Mouse (Mus musculus) forebrain, embryonic 16.5 days (tissue): ENCODE results near the gene B4galnt3. TPM values are rescaled to one million over a fixed set of nuclear protein-coding genes. Genes with fewer than 3 reads are reported as not detected.

Source experiments
- ATAC-seq: fragments of 200-750 bp; cut with Nextera tagmentation; 2 replicates; pipeline ENCODE4 v1.8.0; 2017; ENCODE audit warnings: mild to moderate bottlenecking, moderate library complexity
- H3K27ac ChIP-seq: fragments of 300-500 bp; sonication (generic); 2 replicates; pipeline ENCODE4 v1.5.1; 2014; ENCODE audit warnings: low read length, control low read depth
- H3K27me3 ChIP-seq: fragments of 300-500 bp; sonication (generic); replicated peaks from 2 replicates; pipeline ENCODE4 v1.6.1; 2014; ENCODE audit warnings: low read length; ENCODE audit not compliant: control insufficient read depth, insufficient read depth
- H3K36me3 ChIP-seq: fragments of 300-500 bp; sonication (generic); 2 replicates; pipeline ENCODE4 v1.6.1; 2014; ENCODE audit not compliant: control insufficient read depth, insufficient read depth
- H3K4me1 ChIP-seq: fragments of 300-500 bp; sonication (generic); replicated peaks from 2 replicates; pipeline ENCODE4 v1.6.1; 2014; ENCODE audit warnings: low read length; ENCODE audit not compliant: control insufficient read depth, insufficient read depth
- H3K4me2 ChIP-seq: fragments of 300-500 bp; sonication (generic); 2 replicates; pipeline ENCODE4 v1.6.1; 2014; ENCODE audit warnings: mild to moderate bottlenecking, low read length, control low read depth
- H3K4me3 ChIP-seq: fragments of 300-500 bp; sonication (generic); replicated peaks from 2 replicates; pipeline ENCODE4 v1.5.1; 2014; ENCODE audit warnings: mild to moderate bottlenecking, low read length, control low read depth
- H3K9ac ChIP-seq: fragments of 300-500 bp; sonication (generic); replicated peaks from 2 replicates; pipeline ENCODE4 v1.6.1; 2014; ENCODE audit warnings: low read depth, low read length, control low read depth
- H3K9me3 ChIP-seq: fragments of 300-500 bp; sonication (generic); 2 replicates; pipeline ENCODE4 v1.6.1; 2016; ENCODE audit warnings: low read length; ENCODE audit not compliant: control insufficient read depth
- WGBS: fragments of 180-500 bp; shearing (Covaris S2); extraction: QIAGEN DNeasy Blood & Tissue Kit; methylation state at CpG from one replicate; pipeline ENCODE4 v1.1.7; 2014; 5-methylcytosine and 5-hydroxymethylcytosine counted together
- polyA plus RNA-seq: library from polyadenylated mRNA; unstranded; fragments of >200 nt; fragmentation: Nextera tagmentation; extraction: Ambion mirVana; gene quantifications from 2 replicates; pipeline ENCODE4 v1.2.1, GENCODE M21; 2015

The B4galnt3 gene
- 0.17 and 0.24 TPM in 2 replicates for polyA plus RNA-seq

DNA sequence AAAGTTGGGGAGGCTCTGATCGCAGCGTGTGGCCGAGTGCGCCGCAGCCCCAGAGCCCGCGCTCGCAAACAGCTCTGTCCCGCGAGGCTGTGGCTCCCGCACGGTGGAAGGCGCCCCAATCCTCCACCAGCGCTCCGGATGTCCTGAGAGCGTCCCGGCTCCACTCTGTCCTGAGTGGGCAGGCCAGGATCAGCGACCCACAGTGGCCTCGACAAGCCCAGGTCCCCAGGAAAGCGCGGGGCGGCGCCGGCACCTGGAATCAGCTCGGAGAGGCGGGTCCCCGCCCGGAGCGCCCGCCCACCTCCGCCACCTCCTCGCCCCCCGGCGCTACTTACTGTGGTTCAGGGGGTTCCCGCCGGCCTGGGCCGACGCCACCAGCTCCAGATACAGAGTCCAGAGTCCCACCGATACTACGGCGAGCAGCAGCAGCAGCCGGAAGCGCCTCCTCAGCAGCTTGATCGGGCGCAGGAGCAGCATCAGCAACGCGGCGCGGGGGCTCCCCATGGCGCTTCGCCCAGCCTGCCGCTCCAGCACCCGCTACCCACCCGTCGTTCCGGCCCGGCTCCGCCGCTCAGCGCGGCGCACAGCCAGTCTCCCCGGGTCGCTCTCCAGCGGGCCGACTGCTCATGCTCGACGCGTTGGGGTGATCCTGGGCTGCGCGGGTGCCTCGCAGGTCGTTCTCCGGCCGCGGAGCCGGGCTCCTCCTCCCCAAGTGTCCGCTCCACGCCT, at the start of gene B4galnt3, which contains the start of gene D330020A13Rik:
Gene B4galnt3, minus strand, starts transcription at position 504 of the 729 bp plus-strand sequence.
Gene D330020A13Rik, plus strand, starts transcription at position 309 of the 729 bp plus-strand sequence.
- peak; percentile 90 for ATAC-seq
- WGBS, result under 1% methylated on average over 77 of the region's 79 CpGs
- peak within 1 kb of the TSS; percentile 76 for H3K4me3 ChIP-seq

DNA sequence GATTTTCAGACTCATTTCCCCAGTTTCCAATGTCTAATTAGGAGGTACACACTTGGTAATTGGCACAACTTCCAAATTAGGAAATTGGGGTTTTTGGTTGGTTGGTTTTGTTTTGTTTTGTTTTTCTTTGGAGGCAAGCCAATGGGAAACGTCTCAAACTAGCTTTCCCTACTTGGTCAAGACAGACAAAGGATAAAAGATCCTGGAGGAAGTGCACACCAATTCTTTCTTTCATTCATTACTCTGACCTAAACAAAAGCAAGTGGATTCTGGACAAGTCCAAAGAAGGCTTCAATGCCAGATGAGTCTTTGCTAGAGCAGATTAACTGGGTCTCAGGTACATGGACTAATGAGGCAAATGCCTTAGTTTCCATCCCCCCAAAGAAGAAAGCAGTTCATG, 49.6 kb upstream of the B4galnt3 start:
- Histone ChIP-seq H3K4me1 (no peaks in the 10 kb centered on the region), H3K9me3 (no peaks in the 10 kb centered on the region), H3K27me3 (no peaks in the 10 kb centered on the region), H3K9ac (no peak overlapping the region), H3K4me2 (no peak overlapping the region), H3K4me3 (no peak overlapping the region), H3K27ac (no peak overlapping the region), H3K36me3 (no peaks in the 10 kb centered on the region)
- WGBS, result 11% methylated on average over 1 of the region's 1 CpGs
- 0 out of 2 replicates have a peak, but pooled peaks have one; percentile 10 for ATAC-seq

More for the DNA sequence above, at the start of gene B4galnt3, which contains the start of gene D330020A13Rik:
- H3K9ac ChIP-seq, result peak within 1 kb of the TSS; percentile 70
- H3K36me3 ChIP-seq, result no peaks in the 10 kb centered on the region
- H3K4me1 ChIP-seq, result peaks cover 7% of the 10 kb centered on the region
- no peak within 1 kb of the TSS for H3K27ac ChIP-seq
- H3K9me3 ChIP-seq, result no peaks in the 10 kb centered on the region
- peaks cover 3% of the 10 kb centered on the region; the same call in 1 of the 2 replicates for H3K27me3 ChIP-seq
- peak within 1 kb of the TSS; percentile 99 for H3K4me2 ChIP-seq

DNA sequence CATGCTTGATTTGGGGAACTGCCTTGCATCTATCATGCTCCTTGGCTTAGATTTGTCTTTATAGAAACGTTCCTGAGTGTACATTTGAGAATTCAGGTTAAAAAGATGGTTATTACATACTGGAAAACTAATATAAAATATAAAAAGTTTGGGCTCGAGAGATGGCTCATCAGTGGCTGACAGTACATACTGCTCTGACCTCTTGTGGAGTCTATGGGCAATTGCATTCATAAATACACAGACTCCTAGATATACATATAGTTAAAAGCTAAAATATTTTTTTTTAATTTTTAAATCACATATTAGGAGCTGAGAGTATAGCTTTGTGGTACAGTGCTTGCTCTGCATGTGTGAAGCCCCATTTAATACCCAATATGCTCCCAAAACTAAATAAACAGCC, 38.0 kb upstream of the B4galnt3 start:
- ATAC-seq, result no peak
- H3K4me3 ChIP-seq, result no peak overlapping the region
- H3K27ac ChIP-seq, result no peak overlapping the region
- no peaks in the 10 kb centered on the region for H3K9me3 ChIP-seq
- 81% methylated on average over 2 of the region's 2 CpGs for WGBS
- H3K4me2 ChIP-seq, result no peak overlapping the region
- no peaks in the 10 kb centered on the region for H3K4me1 ChIP-seq
- no peak overlapping the region for H3K9ac ChIP-seq
- no peaks in the 10 kb centered on the region for H3K27me3 ChIP-seq
- H3K36me3 ChIP-seq, result peaks cover 2% of the 10 kb centered on the region; the same call in 1 of the 2 replicates

DNA sequence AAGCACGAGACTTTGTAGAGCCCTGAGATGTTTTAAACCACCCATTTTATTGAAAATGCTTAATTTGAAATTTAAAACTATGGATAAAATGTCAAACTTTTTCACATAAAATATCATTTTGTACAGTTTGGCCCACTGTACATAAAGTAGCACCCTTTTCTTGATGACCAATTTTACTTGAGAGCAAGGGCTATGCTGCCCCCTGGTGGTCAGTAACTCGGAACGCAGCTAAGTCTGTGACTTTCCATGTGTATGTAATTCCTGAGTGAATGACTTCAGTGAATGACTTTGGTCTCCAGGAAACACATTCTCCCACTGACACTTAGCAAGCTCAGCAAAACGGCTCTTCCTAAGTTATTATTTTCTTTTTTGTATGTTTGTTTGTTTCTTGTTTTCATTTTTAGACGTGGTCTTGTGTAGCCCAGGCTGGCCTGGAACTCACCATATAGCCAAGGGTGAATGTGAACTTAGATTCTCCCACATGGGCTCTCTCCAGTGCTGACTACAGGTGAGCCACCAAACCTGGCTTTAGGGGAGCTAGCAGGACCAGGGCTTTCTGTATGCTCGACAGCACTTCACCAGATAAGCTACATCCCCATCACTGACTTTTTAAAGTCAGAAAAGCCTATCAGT, 30.1 kb upstream of the B4galnt3 start:
- H3K4me2 ChIP-seq, result no peak overlapping the region
- H3K4me3 ChIP-seq, result no peak overlapping the region
- ATAC-seq, result peak; percentile 66; the same call in 1 of the 2 replicates
- no peak overlapping the region for H3K27ac ChIP-seq
- H3K27me3 ChIP-seq, result no peaks in the 10 kb centered on the region
- peaks cover 2% of the 10 kb centered on the region; the same call in 1 of the 2 replicates for H3K36me3 ChIP-seq
- WGBS, result 30% methylated on average over 6 of the region's 6 CpGs
- no peaks in the 10 kb centered on the region for H3K9me3 ChIP-seq
- H3K9ac ChIP-seq, result no peak overlapping the region
- no peaks in the 10 kb centered on the region for H3K4me1 ChIP-seq

DNA sequence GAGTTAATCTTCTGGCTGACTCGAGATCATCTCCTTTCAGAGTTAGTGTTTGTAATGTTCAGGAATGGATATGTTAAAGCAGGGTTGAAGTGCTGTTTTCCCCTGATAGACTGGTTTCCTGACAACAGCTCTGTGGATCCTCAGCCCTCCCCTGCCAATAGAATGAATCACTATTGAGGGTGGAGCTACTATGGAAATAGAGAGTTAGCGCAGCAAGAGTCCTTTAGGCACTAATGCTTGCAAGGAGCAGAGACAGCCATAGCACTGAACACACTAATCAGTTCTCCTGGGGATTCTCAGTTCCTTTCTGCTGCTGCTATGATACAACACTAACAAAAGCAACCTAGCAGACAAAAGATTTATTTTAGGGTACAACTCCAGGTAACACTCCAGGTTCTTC, 26.0 kb upstream of the B4galnt3 start:
- Histone ChIP-seq H3K4me1 (no peaks in the 10 kb centered on the region), H3K9ac (no peak overlapping the region), H3K36me3 (no peaks in the 10 kb centered on the region), H3K4me2 (no peak overlapping the region), H3K27ac (no peak overlapping the region), H3K27me3 (no peaks in the 10 kb centered on the region), H3K4me3 (no peak overlapping the region), H3K9me3 (no peaks in the 10 kb centered on the region)
- no peak for ATAC-seq
- WGBS, result 66% methylated on average over 2 of the region's 2 CpGs

DNA sequence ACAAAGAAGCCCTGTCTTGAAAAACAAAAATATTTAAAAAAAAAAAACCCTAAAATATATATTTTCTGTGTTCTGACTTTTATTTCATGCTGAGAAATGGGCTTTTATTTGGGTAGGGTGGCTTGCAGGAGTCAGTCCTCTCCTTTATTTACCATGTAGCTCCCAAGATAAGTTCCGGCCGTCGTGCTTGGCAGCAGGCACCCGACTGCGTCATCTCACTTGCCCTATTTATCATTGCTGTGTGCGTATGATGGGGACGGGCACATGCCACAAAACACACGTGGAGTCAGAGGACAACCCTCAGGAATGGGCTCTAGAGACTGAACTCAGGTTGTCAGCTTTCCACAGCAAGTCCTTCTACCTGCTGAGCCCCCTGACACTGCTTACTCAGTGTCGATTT, 24.8 kb upstream of the B4galnt3 start:
- H3K4me2 ChIP-seq, result no peak overlapping the region
- H3K27me3 ChIP-seq, result no peaks in the 10 kb centered on the region
- H3K36me3 ChIP-seq, result no peaks in the 10 kb centered on the region
- no peak overlapping the region for H3K9ac ChIP-seq
- WGBS, result 86% methylated on average over 9 of the region's 9 CpGs
- H3K4me1 ChIP-seq, result no peaks in the 10 kb centered on the region
- H3K4me3 ChIP-seq, result no peak overlapping the region
- H3K27ac ChIP-seq, result no peak overlapping the region
- no peaks in the 10 kb centered on the region for H3K9me3 ChIP-seq
- ATAC-seq, result no peak

DNA sequence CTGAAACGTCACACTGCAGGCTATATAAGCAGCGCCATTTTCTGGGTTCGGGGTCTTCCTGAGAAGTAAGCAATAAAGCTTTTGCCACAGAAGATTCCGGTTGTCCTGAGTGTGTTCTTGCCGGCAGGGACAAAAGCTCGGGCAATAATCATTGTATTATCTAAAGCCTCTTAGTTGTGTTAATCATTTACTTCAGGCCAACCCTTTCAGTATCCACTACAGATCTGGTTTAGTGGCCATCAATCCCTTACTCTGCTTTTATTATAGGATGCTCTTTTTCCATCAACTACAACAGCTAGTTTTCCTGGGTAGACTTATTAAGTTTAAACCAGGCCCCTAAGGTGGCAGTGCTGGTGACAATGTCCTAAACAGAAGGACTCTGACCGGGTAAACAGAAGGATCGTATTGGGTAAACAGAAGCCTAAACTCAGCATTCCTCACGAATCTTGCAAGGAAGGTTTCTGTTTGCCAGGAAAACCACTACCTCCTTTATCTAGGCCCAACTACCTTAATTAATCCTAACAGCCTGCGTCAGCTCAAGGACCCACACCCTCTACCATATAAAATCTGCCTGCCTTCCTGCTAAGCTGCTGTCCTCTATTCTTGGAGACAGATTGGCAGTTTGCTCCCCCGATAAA, 24.1 kb upstream of the B4galnt3 start:
- H3K36me3 ChIP-seq, result no peaks in the 10 kb centered on the region
- no peaks in the 10 kb centered on the region for H3K27me3 ChIP-seq
- H3K9me3 ChIP-seq, result no peaks in the 10 kb centered on the region
- WGBS, result 81% methylated on average over 11 of the region's 11 CpGs
- no peak overlapping the region for H3K9ac ChIP-seq
- no peak overlapping the region for H3K4me3 ChIP-seq
- H3K27ac ChIP-seq, result no peak overlapping the region
- ATAC-seq, result no peak
- H3K4me2 ChIP-seq, result no peak overlapping the region
- no peaks in the 10 kb centered on the region for H3K4me1 ChIP-seq

DNA sequence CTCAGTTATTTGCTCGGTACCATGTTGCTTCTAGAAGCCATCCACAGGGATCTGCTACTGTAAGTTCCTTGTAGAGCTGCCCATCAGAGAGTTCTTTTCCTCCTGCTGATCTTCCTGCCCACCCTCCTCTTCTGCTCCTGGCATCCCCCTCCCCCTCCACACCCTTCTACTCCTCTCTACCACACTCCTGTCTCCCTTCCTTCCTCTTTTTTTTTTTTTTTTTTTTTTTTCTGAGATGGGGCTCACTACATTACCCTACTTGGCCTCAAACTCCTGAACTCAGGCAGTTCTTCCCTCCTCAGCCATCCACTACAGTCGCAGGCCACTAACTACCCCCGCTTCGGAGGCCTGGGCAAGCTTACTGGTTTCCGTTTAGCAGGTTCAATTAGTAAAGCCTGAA, 18.1 kb upstream of the B4galnt3 start:
- Histone ChIP-seq H3K36me3 (no peaks in the 10 kb centered on the region), H3K4me2 (no peak overlapping the region), H3K27me3 (no peaks in the 10 kb centered on the region), H3K4me1 (no peaks in the 10 kb centered on the region), H3K4me3 (no peak overlapping the region), H3K27ac (no peak overlapping the region), H3K9ac (no peak overlapping the region), H3K9me3 (no peaks in the 10 kb centered on the region)
- ATAC-seq, result no peak
- WGBS, result 88% methylated on average over 5 of the region's 5 CpGs

DNA sequence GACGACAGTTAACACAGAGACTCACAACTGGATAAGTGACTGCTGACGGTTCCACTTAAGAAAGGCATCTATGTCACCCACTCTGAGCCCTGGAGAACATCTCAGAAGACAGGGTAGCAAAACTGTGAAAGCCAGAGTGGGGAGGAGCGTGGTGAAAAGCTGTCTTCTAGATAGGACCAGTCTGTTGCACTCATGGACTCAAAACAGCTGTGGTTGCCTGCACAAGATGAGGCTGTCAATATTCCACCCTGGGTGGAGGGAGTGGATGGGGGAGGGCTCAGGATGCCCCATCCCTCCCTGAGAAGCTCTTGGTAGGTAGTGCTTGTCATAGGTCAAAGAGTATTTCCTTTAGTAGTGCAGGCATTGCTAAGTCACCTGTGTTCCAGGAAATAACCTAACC, 15.4 kb upstream of the B4galnt3 start:
- H3K4me3 ChIP-seq, result no peak overlapping the region
- WGBS, result 66% methylated on average over 3 of the region's 3 CpGs
- no peak for ATAC-seq

More for the DNA sequence above, 15.4 kb upstream of the B4galnt3 start:
- Histone ChIP-seq H3K27ac (no peak overlapping the region), H3K36me3 (no peaks in the 10 kb centered on the region), H3K9ac (no peak overlapping the region), H3K4me1 (no peaks in the 10 kb centered on the region), H3K4me2 (no peak overlapping the region), H3K9me3 (no peaks in the 10 kb centered on the region), H3K27me3 (no peaks in the 10 kb centered on the region)
